Mouse (Mus musculus): Measurements from ENCODE around the gene Myh4. TPM values are rescaled to one million over a fixed set of nuclear protein-coding genes. Genes with fewer than 3 reads are reported as not detected.

The Myh4 gene
- polyA plus RNA-seq, 1 experiment from 2014 or later = not detected

DNA sequence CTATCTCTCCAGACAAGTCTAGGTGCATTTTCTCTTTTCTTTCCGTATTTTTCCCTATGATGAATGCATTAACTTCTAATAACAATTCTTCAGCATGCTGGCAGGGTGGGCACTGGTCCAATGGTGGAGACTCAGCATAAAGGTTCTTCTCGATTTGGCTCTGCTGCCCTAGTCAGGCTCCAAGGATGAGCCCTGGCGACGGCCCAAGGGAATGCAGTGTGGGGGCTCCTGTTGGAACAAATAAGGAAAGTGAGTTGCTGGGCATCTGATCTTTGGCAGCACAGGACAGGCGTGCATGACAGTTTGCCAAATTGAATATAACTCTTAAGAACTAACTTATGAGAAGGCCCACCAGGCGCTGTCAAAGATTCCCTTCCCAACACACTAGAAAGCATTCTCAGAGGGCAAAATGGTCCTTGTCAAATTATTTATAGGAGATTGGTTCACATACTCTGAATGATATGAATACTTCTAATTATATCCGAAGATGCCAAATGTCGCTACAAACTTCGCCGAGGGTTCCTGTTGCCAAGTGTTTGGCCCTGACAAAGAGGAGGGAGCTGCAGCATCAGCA, 38.9 kb downstream of the Myh4 start, which contains the start of gene Myh8:
Gene Myh8 (plus strand): TSS at position 524 of the 574 bp plus-strand sequence.
- Histone ChIP-seq H3K9me3 (replicated peaks; ENCODE audit: control insufficient read depth, low read length) (no peaks in the 10 kb centered on the region), H3K36me3 (ENCODE audit: control insufficient read depth, insufficient read depth) (no peaks in the 10 kb centered on the region), H3K27me3 (ENCODE audit: control insufficient read depth, insufficient read depth, low read length) (no peaks in the 10 kb centered on the region; the same call in 1 of the 2 replicates), H3K4me2 (ENCODE audit: low read depth, low read length) (peak within 1 kb of the TSS; percentile 2; the same call in 1 of the 2 replicates), H3K4me3 (ENCODE audit: low read length) (no peak within 1 kb of the TSS), H3K27ac (ENCODE audit: low read length) (peak within 1 kb of the TSS; percentile 55; the same call in 1 of the 2 replicates), H3K4me1 (ENCODE audit: control insufficient read depth, insufficient read depth, low read length) (peaks cover 4% of the 10 kb centered on the region; the same call in 1 of the 2 replicates), H3K9ac (ENCODE audit: low read length) (no peak within 1 kb of the TSS)
- 45% methylated on average over 10 of the region's 10 CpGs for WGBS
- peak; percentile 67 for ATAC-seq (replicated peaks; ENCODE audit: extremely low read depth, insufficient read depth, low FRiP score)

DNA sequence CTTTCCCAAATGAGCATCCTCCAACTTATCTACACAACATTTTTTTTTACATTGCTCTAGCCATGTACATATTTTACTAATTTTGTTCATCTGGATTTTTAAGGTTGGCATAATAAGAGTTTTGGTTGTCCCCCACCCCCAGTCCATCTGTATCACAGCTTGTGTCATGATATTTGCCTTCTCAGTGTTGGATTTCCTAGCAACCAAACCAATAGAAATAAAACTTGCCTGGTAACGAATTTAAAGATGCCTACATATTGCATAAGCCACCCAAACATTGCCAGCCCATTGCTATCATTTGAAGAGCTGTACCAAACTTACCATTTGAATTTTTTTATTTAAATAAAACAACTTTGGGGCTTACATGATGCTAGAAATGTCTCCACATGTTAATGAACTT, 55.6 kb downstream of the Myh4 start:
- no peaks in the 10 kb centered on the region for H3K27me3 ChIP-seq (ENCODE audit: control insufficient read depth, insufficient read depth, low read length)
- ATAC-seq (replicated peaks; ENCODE audit: extremely low read depth, insufficient read depth, low FRiP score) = no peak

More for the DNA sequence above, 55.6 kb downstream of the Myh4 start:
- H3K4me1 ChIP-seq (ENCODE audit: control insufficient read depth, insufficient read depth, low read length) = no peaks in the 10 kb centered on the region
- peaks cover 12% of the 10 kb centered on the region for H3K9me3 ChIP-seq (replicated peaks; ENCODE audit: control insufficient read depth, low read length)
- no peak overlapping the region for H3K4me3 ChIP-seq (ENCODE audit: low read length)
- 0 out of 2 replicates have a peak, but pooled peaks cover 2% of the 10 kb centered on the region for H3K36me3 ChIP-seq (ENCODE audit: control insufficient read depth, insufficient read depth)
- no peak overlapping the region for H3K9ac ChIP-seq (ENCODE audit: low read length)
- no peak overlapping the region for H3K27ac ChIP-seq (ENCODE audit: low read length)
- no peak overlapping the region for H3K4me2 ChIP-seq (ENCODE audit: low read depth, low read length)
- WGBS = 80% methylated on average over 1 of the region's 1 CpGs

Other genes starting within 250 kb of the Myh4 start
- 1.1 and 1.5 TPM in 2 replicates for gene Tmem220, start 212.9 kb upstream of the Myh4 start, polyA plus RNA-seq (2015; fragmentation: Nextera tagmentation; extraction: Ambion mirVana)
- 19.9 and 22.8 TPM in 2 replicates for gene Adprm, start 185.4 kb upstream of the Myh4 start, polyA plus RNA-seq (2015; fragmentation: Nextera tagmentation; extraction: Ambion mirVana)
- 18.6 and 18.8 TPM in 2 replicates for gene Sco1, start 185.4 kb upstream of the Myh4 start, polyA plus RNA-seq (2015; fragmentation: Nextera tagmentation; extraction: Ambion mirVana)
- gene Myh3, start 159.7 kb upstream of the Myh4 start, polyA plus RNA-seq (2015; fragmentation: Nextera tagmentation; extraction: Ambion mirVana) = 1.5 and 4.5 TPM in 2 replicates
- gene Myh2, start 67.0 kb upstream of the Myh4 start, polyA plus RNA-seq (2015; fragmentation: Nextera tagmentation; extraction: Ambion mirVana) = 0.03 and 0.05 TPM in 2 replicates
- gene Myh1, start 38.0 kb upstream of the Myh4 start, polyA plus RNA-seq (2015; fragmentation: Nextera tagmentation; extraction: Ambion mirVana) = 0.16 and 0.29 TPM in 2 replicates
- gene Myh8, start 39.1 kb downstream of the Myh4 start, polyA plus RNA-seq (2015; fragmentation: Nextera tagmentation; extraction: Ambion mirVana) = 2.6 and 7.6 TPM in 2 replicates
- gene Myh13, start 83.6 kb downstream of the Myh4 start, polyA plus RNA-seq (2015; fragmentation: Nextera tagmentation; extraction: Ambion mirVana) = 0.22 and 0.60 TPM in 2 replicates
- 8.5 and 8.6 TPM in 2 replicates for gene Gas7, start 217.4 kb downstream of the Myh4 start, polyA plus RNA-seq (2015; fragmentation: Nextera tagmentation; extraction: Ambion mirVana)

Data from heart, embryonic 16.5 days (tissue).